17 mouse cellular contexts compared by ENCODE assay signal in genomic region chr14:100950681-100951119, GRCm38 (mm10).
DNase-seq lines count a peak whose midpoint lies in the region; ATAC-seq lines count a peak whose summit lies in the region.
"Had no signal": no experiment of that assay in that cellular context is flagged by ENCODE, and none has a peak within 500 bp of the region (broad histone marks: within the 10 kb centered on the region; RNA-seq: fewer than 3 reads in every experiment).

No protein-coding gene starts in this region.

- no peak overlapping the region for H3K4me2 ChIP-seq in intestine, embryonic 14.5 days (ENCODE audit: low read length)
- no peak overlapping the region for H3K4me2 ChIP-seq in intestine, embryonic 16.5 days (ENCODE audit: low read depth, low read length)
- no peak overlapping the region for H3K4me2 ChIP-seq in embryonic facial prominence, embryonic 13.5 days
- no peak overlapping the region for H3K4me2 ChIP-seq in limb, embryonic 13.5 days (replicated peaks)
- H3K4me2 ChIP-seq: forebrain, embryonic 12.5 days; heart, embryonic 15.5 days; hindbrain, embryonic 12.5 days; stomach, embryonic 15.5 days had no signal

- DNase-seq in intestine, embryonic 14.5 days (ENCODE audit: low spot score): no peak
- peak; percentile 67 for DNase-seq in embryo, embryonic 10.5 days (ENCODE audit: low spot score)
- no peak for DNase-seq in right cerebral cortex, adult 18-20 months
- DNase-seq in frontal cortex, postnatal 10 days (ENCODE audit: low spot score in 2 of 2): no peak
- DNase-seq: adrenal gland, adult 2 months; cerebellum, adult 18-20 months; kidney, adult 2 months; kidney, postnatal 25 days; retina, postnatal 1 day had no signal

- no peak overlapping the region for H3K9ac ChIP-seq in intestine, embryonic 14.5 days (ENCODE audit: low read length)
- no peak overlapping the region for H3K9ac ChIP-seq in intestine, embryonic 16.5 days (ENCODE audit: low read depth, low read length)
- H3K9ac ChIP-seq in embryonic facial prominence, embryonic 13.5 days: no peak overlapping the region
- no peak overlapping the region for H3K9ac ChIP-seq in limb, embryonic 13.5 days
- H3K9ac ChIP-seq: forebrain, embryonic 12.5 days; heart, embryonic 15.5 days; hindbrain, embryonic 12.5 days; stomach, embryonic 15.5 days had no signal

- no peak overlapping the region for H3K27ac ChIP-seq in intestine, embryonic 14.5 days (ENCODE audit: low read depth)
- no peak overlapping the region for H3K27ac ChIP-seq in intestine, embryonic 16.5 days (ENCODE audit: low read length)
- H3K27ac ChIP-seq in embryonic facial prominence, embryonic 13.5 days: no peak overlapping the region; the same call in 1 of the 2 replicates
- no peak overlapping the region; the same call in 1 of the 2 replicates for H3K27ac ChIP-seq in limb, embryonic 13.5 days
- H3K27ac ChIP-seq: forebrain, embryonic 12.5 days; heart, embryonic 15.5 days; hindbrain, embryonic 12.5 days; stomach, embryonic 15.5 days had no signal

- no peaks in the 10 kb centered on the region for H3K27me3 ChIP-seq in intestine, embryonic 14.5 days (replicated peaks; ENCODE audit: control insufficient read depth, insufficient read depth, low read length)
- no peaks in the 10 kb centered on the region for H3K27me3 ChIP-seq in intestine, embryonic 16.5 days (replicated peaks; ENCODE audit: control insufficient read depth, insufficient read depth, low read length)
- no peaks in the 10 kb centered on the region for H3K27me3 ChIP-seq in embryonic facial prominence, embryonic 13.5 days
- H3K27me3 ChIP-seq in limb, embryonic 13.5 days: no peaks in the 10 kb centered on the region
- H3K27me3 ChIP-seq: forebrain, embryonic 12.5 days; heart, embryonic 15.5 days; hindbrain, embryonic 12.5 days; stomach, embryonic 15.5 days had no signal

- no peaks in the 10 kb centered on the region for H3K36me3 ChIP-seq in intestine, embryonic 14.5 days (ENCODE audit: control insufficient read depth, insufficient read depth, low read length)
- H3K36me3 ChIP-seq in intestine, embryonic 16.5 days (ENCODE audit: control insufficient read depth, insufficient read depth, low read length): no peaks in the 10 kb centered on the region
- no peaks in the 10 kb centered on the region for H3K36me3 ChIP-seq in embryonic facial prominence, embryonic 13.5 days
- no peaks in the 10 kb centered on the region for H3K36me3 ChIP-seq in limb, embryonic 13.5 days
- H3K36me3 ChIP-seq: forebrain, embryonic 12.5 days; heart, embryonic 15.5 days; hindbrain, embryonic 12.5 days; stomach, embryonic 15.5 days had no signal

- no peak overlapping the region for H3K4me3 ChIP-seq in intestine, embryonic 14.5 days (ENCODE audit: low read depth, low read length)
- no peak overlapping the region for H3K4me3 ChIP-seq in intestine, embryonic 16.5 days (ENCODE audit: low read length)
- no peak overlapping the region for H3K4me3 ChIP-seq in embryonic facial prominence, embryonic 13.5 days
- no peak overlapping the region for H3K4me3 ChIP-seq in limb, embryonic 13.5 days
- H3K4me3 ChIP-seq: forebrain, embryonic 12.5 days; heart, embryonic 15.5 days; hindbrain, embryonic 12.5 days; stomach, embryonic 15.5 days had no signal

- no peaks in the 10 kb centered on the region for H3K9me3 ChIP-seq in intestine, embryonic 14.5 days (ENCODE audit: control insufficient read depth, low read length)
- no peaks in the 10 kb centered on the region for H3K9me3 ChIP-seq in intestine, embryonic 16.5 days (ENCODE audit: control insufficient read depth, low read length)
- no peaks in the 10 kb centered on the region for H3K9me3 ChIP-seq in embryonic facial prominence, embryonic 13.5 days
- no peaks in the 10 kb centered on the region for H3K9me3 ChIP-seq in limb, embryonic 13.5 days
- H3K9me3 ChIP-seq: forebrain, embryonic 12.5 days; heart, embryonic 15.5 days; hindbrain, embryonic 12.5 days; stomach, embryonic 15.5 days had no signal

- ATAC-seq in intestine, embryonic 14.5 days (replicated peaks; ENCODE audit: low FRiP score, low TSS enrichment, low read depth): 0 out of 2 replicates have a peak, but pooled peaks have one; percentile 23
- no peak for ATAC-seq in intestine, embryonic 16.5 days
- peak; percentile 64; the same call in 1 of the 2 replicates for ATAC-seq in embryonic facial prominence, embryonic 13.5 days (ENCODE audit: insufficient number of reproducible peaks, insufficient read depth, low FRiP score, low TSS enrichment, low read depth)
- peak; percentile 78 for ATAC-seq in limb, embryonic 13.5 days (ENCODE audit: low FRiP score, low read depth)
- ATAC-seq in monocyte, adult 5-6 weeks (replicated peaks; ENCODE audit: insufficient number of reproducible peaks, low FRiP score, low TSS enrichment, poor library complexity, severe bottlenecking): no peak

- no peaks in the 10 kb centered on the region; the same call in 1 of the 2 replicates for H3K4me1 ChIP-seq in intestine, embryonic 14.5 days (replicated peaks; ENCODE audit: control insufficient read depth, insufficient read depth, low read length)
- H3K4me1 ChIP-seq in intestine, embryonic 16.5 days (ENCODE audit: control insufficient read depth, insufficient read depth, low read length): no peaks in the 10 kb centered on the region
- peaks cover 12% of the 10 kb centered on the region; the same call in 1 of the 2 replicates for H3K4me1 ChIP-seq in embryonic facial prominence, embryonic 13.5 days
- H3K4me1 ChIP-seq in limb, embryonic 13.5 days: 0 out of 2 replicates have a peak, but pooled peaks cover 5% of the 10 kb centered on the region
- H3K4me1 ChIP-seq: forebrain, embryonic 12.5 days; heart, embryonic 15.5 days; hindbrain, embryonic 12.5 days; stomach, embryonic 15.5 days had no signal

- 37% methylated on average over 3 of the region's 3 CpGs for WGBS in intestine, embryonic 14.5 days
- 51% methylated on average over 3 of the region's 3 CpGs for WGBS in intestine, embryonic 16.5 days
- 21% methylated on average over 3 of the region's 3 CpGs for WGBS in embryonic facial prominence, embryonic 13.5 days
- WGBS in limb, embryonic 13.5 days: 20% methylated on average over 3 of the region's 3 CpGs

Comparison
In these comparisons a context has a peak if more than half of its experiments do, and no peak if none do; other contexts are left out.
1. ATAC-seq: peak in intestine, embryonic 14.5 days (single experiment), embryonic facial prominence, embryonic 13.5 days (single experiment) and limb, embryonic 13.5 days (single experiment); none in intestine, embryonic 16.5 days (single experiment) and monocyte, adult 5-6 weeks (single experiment).